Mouse (Mus musculus) frontal cortex, adult (tissue): ENCODE results near the gene Cryba4.

Experiments used
- ATAC-seq: cut with Nextera tagmentation; 2 replicates; pipeline ENCODE4 v1.9.2; 2017; ENCODE audit warnings: mild to moderate bottlenecking, moderate library complexity, mixed read lengths; ENCODE audit not compliant: low TSS enrichment

Cryba4 gene

GRCm38 (mm10) chr5:112237866-112238570 lies 14.3 kb downstream of the Cryba4 start:
- no peak for ATAC-seq

- ATAC-seq, result no peak
Observed at GRCm38 (mm10) chr5:112237439-112237838, 14.9 kb downstream of the Cryba4 start.

GRCm38 (mm10) chr5:112236631-112237030 lies 15.7 kb downstream of the Cryba4 start:
- no peak for ATAC-seq

GRCm38 (mm10) chr5:112235806-112236205 lies 16.5 kb downstream of the Cryba4 start:
- no peak for ATAC-seq

- peak; percentile 71 for ATAC-seq
Observed at GRCm38 (mm10) chr5:112228240-112229076, 23.9 kb downstream of the Cryba4 start.

- no peak for ATAC-seq
Observed at GRCm38 (mm10) chr5:112227898-112228239, 24.4 kb downstream of the Cryba4 start.

- ATAC-seq, result peak; percentile 51
Observed at GRCm38 (mm10) chr5:112227354-112227753, 25.0 kb downstream of the Cryba4 start.

- no peak for ATAC-seq
Observed at GRCm38 (mm10) chr5:112225591-112225990, 26.7 kb downstream of the Cryba4 start.

GRCm38 (mm10) chr5:112220203-112220602 lies 32.1 kb downstream of the Cryba4 start:
- ATAC-seq, result no peak

- no peak for ATAC-seq
Observed at GRCm38 (mm10) chr5:112219398-112219797, 32.9 kb downstream of the Cryba4 start.

GRCm38 (mm10) chr5:112218679-112219078 lies 33.6 kb downstream of the Cryba4 start:
- ATAC-seq, result no peak

- no peak for ATAC-seq
Observed at GRCm38 (mm10) chr5:112217031-112217430, 35.3 kb downstream of the Cryba4 start.

GRCm38 (mm10) chr5:112216335-112216734 lies 36.0 kb downstream of the Cryba4 start:
- 0 out of 2 replicates have a peak, but pooled peaks have one; percentile 0 for ATAC-seq

- peak; percentile 29 for ATAC-seq
Observed at GRCm38 (mm10) chr5:112215801-112216251, 36.5 kb downstream of the Cryba4 start.

GRCm38 (mm10) chr5:112215291-112215751 lies 37.0 kb downstream of the Cryba4 start:
- ATAC-seq, result peak; percentile 25

GRCm38 (mm10) chr5:112214419-112214818 lies 37.9 kb downstream of the Cryba4 start:
- 0 out of 2 replicates have a peak, but pooled peaks have one; percentile 6 for ATAC-seq

- ATAC-seq, result peak; percentile 36
Observed at GRCm38 (mm10) chr5:112213331-112214240, 38.7 kb downstream of the Cryba4 start.

- no peak for ATAC-seq
Observed at GRCm38 (mm10) chr5:112212711-112213264, 39.5 kb downstream of the Cryba4 start.

GRCm38 (mm10) chr5:112211911-112212310 lies 40.4 kb downstream of the Cryba4 start:
- ATAC-seq, result no peak

- no peak for ATAC-seq
Observed at GRCm38 (mm10) chr5:112210104-112210503, 42.2 kb downstream of the Cryba4 start.

GRCm38 (mm10) chr5:112208321-112208720 lies 44.0 kb downstream of the Cryba4 start:
- no peak for ATAC-seq
